Mouse (Mus musculus): ENCODE results near the gene Tubd1.

The Tubd1 gene

GRCm38 (mm10) chr11:86583990-86584897 is 39.5 kb downstream of the Tubd1 start:
- DNase-seq (ENCODE audit: low spot score in 2 of 2): no peak

- DNase-seq (ENCODE audit: low spot score in 2 of 2): no peak
Measured at GRCm38 (mm10) chr11:86584898-86585597, 40.3 kb downstream of the Tubd1 start.

GRCm38 (mm10) chr11:86585598-86585984 is 40.8 kb downstream of the Tubd1 start:
- DNase-seq (ENCODE audit: low spot score in 2 of 2): no peak

GRCm38 (mm10) chr11:86586177-86586867 is 41.5 kb downstream of the Tubd1 start:
- no peak for DNase-seq (ENCODE audit: low spot score in 2 of 2)

- no peak for DNase-seq (ENCODE audit: low spot score in 2 of 2)
Measured at GRCm38 (mm10) chr11:86586868-86587792, 42.3 kb downstream of the Tubd1 start.

- no peak for DNase-seq (ENCODE audit: low spot score in 2 of 2)
Measured at GRCm38 (mm10) chr11:86587830-86588229, 43.0 kb downstream of the Tubd1 start.

- DNase-seq (ENCODE audit: low spot score in 2 of 2): no peak
Measured at GRCm38 (mm10) chr11:86588583-86589298, 44.0 kb downstream of the Tubd1 start.

- DNase-seq (ENCODE audit: low spot score in 2 of 2): no peak
Measured at GRCm38 (mm10) chr11:86590066-86590465, 45.3 kb downstream of the Tubd1 start.

- DNase-seq (ENCODE audit: low spot score in 2 of 2): no peak
Measured at GRCm38 (mm10) chr11:86590579-86590978, 45.8 kb downstream of the Tubd1 start.

- no peak for DNase-seq (ENCODE audit: low spot score in 2 of 2)
Measured at GRCm38 (mm10) chr11:86591301-86591845, 46.6 kb downstream of the Tubd1 start.

GRCm38 (mm10) chr11:86591931-86592616 is 47.3 kb downstream of the Tubd1 start:
- no peak for DNase-seq (ENCODE audit: low spot score in 2 of 2)

GRCm38 (mm10) chr11:86592993-86593392 is 48.2 kb downstream of the Tubd1 start:
- no peak for DNase-seq (ENCODE audit: low spot score in 2 of 2)

GRCm38 (mm10) chr11:86593443-86593842 is 48.7 kb downstream of the Tubd1 start:
- DNase-seq (ENCODE audit: low spot score in 2 of 2): no peak

- DNase-seq (ENCODE audit: low spot score in 2 of 2): no peak
Measured at GRCm38 (mm10) chr11:86594188-86594876, 49.5 kb downstream of the Tubd1 start.

- DNase-seq (ENCODE audit: low spot score in 2 of 2): no peak
Measured at GRCm38 (mm10) chr11:86595366-86595765, 50.6 kb downstream of the Tubd1 start.

GRCm38 (mm10) chr11:86596187-86596960 is 51.6 kb downstream of the Tubd1 start:
- DNase-seq (ENCODE audit: low spot score in 2 of 2): no peak

- DNase-seq (ENCODE audit: low spot score in 2 of 2): no peak
Measured at GRCm38 (mm10) chr11:86596976-86597375, 52.2 kb downstream of the Tubd1 start.

GRCm38 (mm10) chr11:86598154-86598553 is 53.4 kb downstream of the Tubd1 start:
- no peak for DNase-seq (ENCODE audit: low spot score in 2 of 2)

Data from frontal cortex, postnatal 25 days (tissue).